Mouse (Mus musculus) lung, embryonic 16.5 days (tissue): ENCODE data around the gene Pla2r1. TPM values are rescaled to one million over a fixed set of nuclear protein-coding genes. Genes with fewer than 3 reads are reported as not detected.

Experiments used
- ATAC-seq: fragments of 200-750 bp; cut with Nextera tagmentation; 2 replicates; pipeline ENCODE4 v1.8.0; 2017; ENCODE audit warnings: low read depth, mild to moderate bottlenecking, moderate library complexity
- H3K27ac ChIP-seq: fragments of 300-500 bp; sonication (generic); 2 replicates; pipeline ENCODE4 v1.5.1; 2014; ENCODE audit warnings: mild to moderate bottlenecking, control low read depth, low read length
- H3K27me3 ChIP-seq: fragments of 300-500 bp; sonication (generic); 2 replicates; pipeline ENCODE4 v1.6.1; 2014; ENCODE audit warnings: low read depth, low read length, mixed read lengths; ENCODE audit not compliant: control insufficient read depth, insufficient read depth
- H3K36me3 ChIP-seq: fragments of 300-500 bp; sonication (generic); 2 replicates; pipeline ENCODE4 v1.6.1; 2014; ENCODE audit warnings: low read length; ENCODE audit not compliant: control insufficient read depth, insufficient read depth
- H3K4me1 ChIP-seq: fragments of 300-500 bp; sonication (generic); replicated peaks from 2 replicates; pipeline ENCODE4 v1.6.1; 2014; ENCODE audit warnings: low read length, mixed read lengths; ENCODE audit not compliant: control insufficient read depth, insufficient read depth
- H3K4me2 ChIP-seq: fragments of 300-500 bp; sonication (generic); 2 replicates; pipeline ENCODE4 v1.6.1; 2014; ENCODE audit warnings: low read depth, low read length, control low read depth
- H3K4me3 ChIP-seq: fragments of 300-500 bp; sonication (generic); 2 replicates; pipeline ENCODE4 v1.5.1; 2014; ENCODE audit warnings: mild to moderate bottlenecking, low read length, control low read depth
- H3K9ac ChIP-seq: fragments of 300-500 bp; sonication (generic); 2 replicates; pipeline ENCODE4 v1.6.1; 2014; ENCODE audit warnings: low read length, control low read depth
- H3K9me3 ChIP-seq: fragments of 300-500 bp; sonication (generic); 2 replicates; pipeline ENCODE4 v1.6.1; 2016; ENCODE audit warnings: low read length; ENCODE audit not compliant: control insufficient read depth
- WGBS: fragments of 180-500 bp; shearing (Covaris S2); extraction: QIAGEN DNeasy Blood & Tissue Kit; methylation state at CpG from one replicate; pipeline ENCODE4 v1.1.7; 2014; 5-methylcytosine and 5-hydroxymethylcytosine counted together
- polyA plus RNA-seq: library from polyadenylated mRNA; unstranded; fragments of >200 nt; fragmentation: Nextera tagmentation; extraction: Ambion mirVana; gene quantifications from 2 replicates; pipeline ENCODE4 v1.2.1, GENCODE M21; 2015

Gene Pla2r1
- polyA plus RNA-seq, 1 experiment from 2014 or later = 4.3 TPM

GRCm38 (mm10) chr2:60414334-60414733 lies 138.8 kb downstream of the Pla2r1 start:
- 55% methylated on average over 8 of the region's 8 CpGs for WGBS

GRCm38 (mm10) chr2:60413006-60413650 lies 140.0 kb downstream of the Pla2r1 start:
- Histone ChIP-seq H3K4me1 (no peaks in the 10 kb centered on the region), H3K4me2 (no peak overlapping the region), H3K9ac (no peak overlapping the region), H3K27me3 (no peaks in the 10 kb centered on the region), H3K4me3 (no peak overlapping the region), H3K27ac (no peak overlapping the region), H3K36me3 (no peaks in the 10 kb centered on the region), H3K9me3 (no peaks in the 10 kb centered on the region)
- 58% methylated on average over 18 of the region's 18 CpGs for WGBS
- no peak for ATAC-seq

More at GRCm38 (mm10) chr2:60414334-60414733, 138.8 kb downstream of the Pla2r1 start:
- no peak for ATAC-seq
- Histone ChIP-seq H3K4me3 (no peak overlapping the region), H3K4me2 (no peak overlapping the region), H3K4me1 (no peaks in the 10 kb centered on the region), H3K9ac (no peak overlapping the region), H3K27ac (no peak overlapping the region), H3K27me3 (no peaks in the 10 kb centered on the region), H3K9me3 (no peaks in the 10 kb centered on the region), H3K36me3 (no peaks in the 10 kb centered on the region)

GRCm38 (mm10) chr2:60411181-60411580 lies 141.9 kb downstream of the Pla2r1 start:
- ATAC-seq = no peak
- H3K36me3 ChIP-seq = no peaks in the 10 kb centered on the region
- no peaks in the 10 kb centered on the region for H3K27me3 ChIP-seq
- 71% methylated on average over 7 of the region's 7 CpGs for WGBS
- H3K9me3 ChIP-seq = no peaks in the 10 kb centered on the region
- H3K27ac ChIP-seq = no peak overlapping the region
- H3K4me2 ChIP-seq = no peak overlapping the region
- H3K4me3 ChIP-seq = no peak overlapping the region
- no peak overlapping the region for H3K9ac ChIP-seq
- H3K4me1 ChIP-seq = no peaks in the 10 kb centered on the region

GRCm38 (mm10) chr2:60409989-60410763 lies 142.9 kb downstream of the Pla2r1 start:
- Histone ChIP-seq H3K27ac (no peak overlapping the region), H3K27me3 (no peaks in the 10 kb centered on the region), H3K9ac (no peak overlapping the region), H3K36me3 (no peaks in the 10 kb centered on the region), H3K4me1 (no peaks in the 10 kb centered on the region), H3K9me3 (no peaks in the 10 kb centered on the region), H3K4me2 (no peak overlapping the region), H3K4me3 (no peak overlapping the region)
- 58% methylated on average over 11 of the region's 11 CpGs for WGBS
- ATAC-seq = no peak

- no peaks in the 10 kb centered on the region for H3K4me1 ChIP-seq
- 61% methylated on average over 6 of the region's 6 CpGs for WGBS
- H3K9ac ChIP-seq = no peak overlapping the region
- no peak for ATAC-seq
- no peaks in the 10 kb centered on the region for H3K36me3 ChIP-seq
- H3K27ac ChIP-seq = no peak overlapping the region
- no peak overlapping the region for H3K4me3 ChIP-seq
- no peaks in the 10 kb centered on the region for H3K9me3 ChIP-seq
- no peaks in the 10 kb centered on the region for H3K27me3 ChIP-seq
- H3K4me2 ChIP-seq = no peak overlapping the region
Measured at GRCm38 (mm10) chr2:60409194-60409593, 143.9 kb downstream of the Pla2r1 start.

- H3K27ac ChIP-seq = no peak overlapping the region
- no peak for ATAC-seq
- 80% methylated on average over 2 of the region's 2 CpGs for WGBS
Measured at GRCm38 (mm10) chr2:60407387-60407786, 145.7 kb downstream of the Pla2r1 start.

GRCm38 (mm10) chr2:60405431-60405830 lies 147.7 kb downstream of the Pla2r1 start:
- no peaks in the 10 kb centered on the region for H3K36me3 ChIP-seq
- H3K4me1 ChIP-seq = no peaks in the 10 kb centered on the region
- no peaks in the 10 kb centered on the region for H3K27me3 ChIP-seq
- no peak overlapping the region for H3K4me3 ChIP-seq
- H3K9ac ChIP-seq = no peak overlapping the region
- H3K9me3 ChIP-seq = no peaks in the 10 kb centered on the region
- no peak for ATAC-seq
- H3K4me2 ChIP-seq = no peak overlapping the region
- H3K27ac ChIP-seq = no peak overlapping the region
- WGBS = 82% methylated on average over 5 of the region's 5 CpGs

More at GRCm38 (mm10) chr2:60407387-60407786, 145.7 kb downstream of the Pla2r1 start:
- Histone ChIP-seq H3K4me1 (no peaks in the 10 kb centered on the region), H3K27me3 (no peaks in the 10 kb centered on the region), H3K9me3 (no peaks in the 10 kb centered on the region), H3K4me3 (no peak overlapping the region), H3K9ac (no peak overlapping the region), H3K36me3 (no peaks in the 10 kb centered on the region), H3K4me2 (no peak overlapping the region)

GRCm38 (mm10) chr2:60404763-60405162 lies 148.3 kb downstream of the Pla2r1 start:
- H3K27ac ChIP-seq = no peak overlapping the region
- no peak overlapping the region for H3K4me2 ChIP-seq
- H3K4me3 ChIP-seq = no peak overlapping the region
- H3K4me1 ChIP-seq = no peaks in the 10 kb centered on the region
- no peaks in the 10 kb centered on the region for H3K9me3 ChIP-seq
- WGBS = 87% methylated on average over 7 of the region's 7 CpGs
- H3K27me3 ChIP-seq = no peaks in the 10 kb centered on the region
- H3K9ac ChIP-seq = no peak overlapping the region
- no peak for ATAC-seq
- no peaks in the 10 kb centered on the region for H3K36me3 ChIP-seq

- no peaks in the 10 kb centered on the region for H3K36me3 ChIP-seq
- WGBS = 45% methylated on average over 5 of the region's 5 CpGs
Measured at GRCm38 (mm10) chr2:60401694-60402093, 151.4 kb downstream of the Pla2r1 start.

More at GRCm38 (mm10) chr2:60401694-60402093, 151.4 kb downstream of the Pla2r1 start:
- Histone ChIP-seq H3K27ac (no peak overlapping the region), H3K27me3 (no peaks in the 10 kb centered on the region), H3K9me3 (no peaks in the 10 kb centered on the region), H3K9ac (no peak overlapping the region), H3K4me1 (no peaks in the 10 kb centered on the region), H3K4me3 (no peak overlapping the region), H3K4me2 (no peak overlapping the region)
- no peak for ATAC-seq
